Mouse (Mus musculus) cerebellum, adult 2 months (tissue): Measurements from ENCODE around the gene Dmbt1.

Experiments
- CTCF ChIP-seq: fragments of 200-500 bp; IDR thresholded peaks from 2 replicates; pipeline ENCODE4 v1.5.1; 2011; ENCODE audit warnings: low read depth, mild to moderate bottlenecking, control low read depth, low read length, moderate library complexity, borderline replicate concordance; ENCODE audit not compliant: insufficient read depth
- POLR2A ChIP-seq: fragments of 200-500 bp; IDR thresholded peaks from 2 replicates; pipeline ENCODE4 v1.6.1; 2011; ENCODE audit warnings: low read length, control low read depth, borderline replicate concordance; ENCODE audit not compliant: insufficient read depth

- no peak for TF ChIP-seq POLR2A
- no peak for TF ChIP-seq CTCF
Observed at GRCm38 (mm10) chr7:131130021-131130420, 98.2 kb downstream of the Dmbt1 start.
